Mouse (Mus musculus) forebrain, embryonic 13.5 days (tissue): ENCODE measurements around the gene Cdk4. TPM values are rescaled to one million over a fixed set of nuclear protein-coding genes. Genes with fewer than 3 reads are reported as not detected.
"Not testable (repeated sequence)": the region's sequence is repeated elsewhere in the genome, so short reads cannot be mapped to it uniquely, and the experiment has no call there.

Source experiments
- ATAC-seq: fragments of 200-750 bp; cut with Nextera tagmentation; 2 replicates; pipeline ENCODE4 v1.8.0; 2017
- H3K27ac ChIP-seq: fragments of 300-500 bp; sonication (generic); 2 replicates; pipeline ENCODE4 v1.5.1; 2015; ENCODE audit warnings: inconsistent platforms, mild to moderate bottlenecking, moderate library complexity
- H3K27me3 ChIP-seq: fragments of 300-500 bp; sonication (generic); 2 replicates; pipeline ENCODE4 v1.6.1; 2015; ENCODE audit warnings: mild to moderate bottlenecking, inconsistent platforms
- H3K36me3 ChIP-seq: fragments of 300-500 bp; sonication (generic); 2 replicates; pipeline ENCODE4 v1.6.1; 2015; ENCODE audit warnings: mild to moderate bottlenecking, inconsistent platforms; ENCODE audit not compliant: poor library complexity, severe bottlenecking
- H3K4me1 ChIP-seq: fragments of 300-500 bp; sonication (generic); 2 replicates; pipeline ENCODE4 v1.6.1; 2015; ENCODE audit warnings: inconsistent platforms
- H3K4me2 ChIP-seq: fragments of 300-500 bp; sonication (generic); 2 replicates; pipeline ENCODE4 v1.6.1; 2015; ENCODE audit warnings: inconsistent platforms, mild to moderate bottlenecking, moderate library complexity
- H3K4me3 ChIP-seq: fragments of 300-500 bp; sonication (generic); 2 replicates; pipeline ENCODE4 v1.5.1; 2015; ENCODE audit warnings: mild to moderate bottlenecking, inconsistent platforms
- H3K9ac ChIP-seq: fragments of 300-500 bp; sonication (generic); 2 replicates; pipeline ENCODE4 v1.6.1; 2015; ENCODE audit warnings: mild to moderate bottlenecking, inconsistent platforms
- H3K9me3 ChIP-seq: fragments of 300-500 bp; sonication (generic); replicated peaks from 2 replicates; pipeline ENCODE4 v1.6.1; 2016; ENCODE audit warnings: inconsistent platforms
- WGBS: fragments of 180-500 bp; shearing (Covaris S2); methylation state at CpG from one replicate; pipeline ENCODE4 v1.1.7; 2015; 5-methylcytosine and 5-hydroxymethylcytosine counted together
- polyA plus RNA-seq: library from polyadenylated mRNA; unstranded; fragments of >200 nt; fragmentation: Nextera tagmentation; extraction: Ambion mirVana; gene quantifications from 2 replicates; pipeline ENCODE4 v1.2.1, GENCODE M21; 2015

Gene Cdk4
- polyA plus RNA-seq, 1 experiment from 2014 or later = 2,414 TPM

- 9% methylated on average over 30 of the region's 30 CpGs for WGBS
- ATAC-seq = peak; percentile 76
- peak overlapping the region; percentile 58 for H3K4me3 ChIP-seq
- H3K27me3 ChIP-seq = no peaks in the 10 kb centered on the region
- no peaks in the 10 kb centered on the region for H3K9me3 ChIP-seq
- peaks cover 42% of the 10 kb centered on the region for H3K36me3 ChIP-seq
- peak overlapping the region; percentile 78 for H3K9ac ChIP-seq
- peaks cover 48% of the 10 kb centered on the region for H3K4me1 ChIP-seq
- H3K27ac ChIP-seq = peak overlapping the region; percentile 95
- peak overlapping the region; percentile 97 for H3K4me2 ChIP-seq
These were observed 6.2 kb downstream of the Cdk4 start for GRCm38 (mm10) chr10:127069281-127070189.

- H3K36me3 ChIP-seq = peaks cover 33% of the 10 kb centered on the region
- peak within 1 kb of the TSS; percentile 97 for H3K4me2 ChIP-seq
- H3K4me1 ChIP-seq = peaks cover 39% of the 10 kb centered on the region
- peak; percentile 94 for ATAC-seq
- peak within 1 kb of the TSS; percentile 78 for H3K9ac ChIP-seq
- peak within 1 kb of the TSS; percentile 58 for H3K4me3 ChIP-seq
- peak within 1 kb of the TSS; percentile 95 for H3K27ac ChIP-seq
- no peaks in the 10 kb centered on the region for H3K9me3 ChIP-seq
- H3K27me3 ChIP-seq = no peaks in the 10 kb centered on the region
- 2% methylated on average over 36 of the region's 36 CpGs for WGBS
These were observed 7.1 kb downstream of the Cdk4 start, which contains the start of gene Tspan31 for GRCm38 (mm10) chr10:127070190-127071121. Tspan31 (minus strand) TSS chr10:127070264.

DNA sequence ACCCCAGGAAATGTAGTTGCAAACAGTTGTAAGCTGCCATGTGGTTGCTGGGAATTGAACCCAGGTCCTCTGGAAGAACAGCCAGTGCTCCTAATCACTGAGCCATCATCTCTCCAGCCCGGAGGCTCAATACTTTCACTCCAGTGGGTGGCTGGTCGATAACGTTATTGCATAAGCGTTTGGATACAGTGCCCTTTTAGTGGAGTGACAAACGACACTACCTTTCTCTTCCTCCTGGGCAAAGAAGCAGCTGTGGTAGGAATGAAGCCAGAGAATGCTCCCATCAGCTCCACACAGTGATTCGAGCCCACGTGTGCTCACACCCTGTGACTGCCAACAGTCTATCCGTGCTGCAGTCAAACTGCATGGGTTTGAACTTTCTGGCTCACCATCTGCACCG, 7.9 kb downstream of the Cdk4 start:
- peak overlapping the region; percentile 97 for H3K4me2 ChIP-seq
- 0 out of 2 replicates have a peak, but pooled peaks cover under 1% of the 10 kb centered on the region for H3K27me3 ChIP-seq
- no peaks in the 10 kb centered on the region for H3K9me3 ChIP-seq
- H3K4me1 ChIP-seq = peaks cover 32% of the 10 kb centered on the region
- peak overlapping the region; percentile 58 for H3K4me3 ChIP-seq
- H3K9ac ChIP-seq = peak overlapping the region; percentile 74
- no peak for ATAC-seq
- WGBS = 75% methylated on average over 9 of the region's 9 CpGs
- H3K36me3 ChIP-seq = peaks cover 26% of the 10 kb centered on the region
- no peak overlapping the region for H3K27ac ChIP-seq

DNA sequence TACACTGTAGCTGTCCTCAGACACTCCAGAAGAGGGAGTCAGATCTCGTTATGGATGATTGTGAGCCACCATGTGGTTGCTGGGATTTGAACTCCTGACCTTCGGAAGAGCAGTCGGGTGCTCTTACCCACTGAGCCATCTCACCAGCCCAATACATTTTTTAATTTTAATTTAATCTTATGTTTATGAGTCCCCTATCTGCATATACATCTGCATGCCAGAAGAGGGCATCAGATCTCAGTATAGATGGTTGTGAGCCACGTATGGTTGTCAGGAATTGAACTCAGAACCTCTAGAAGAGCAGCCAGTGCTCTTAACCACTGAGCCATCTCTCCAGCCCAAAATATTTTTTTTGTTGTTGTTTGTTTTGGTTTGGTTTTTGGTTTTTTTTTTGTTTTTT, 8.9 kb downstream of the Cdk4 start:
- not testable (repeated sequence) for H3K27ac ChIP-seq, ATAC-seq, H3K4me3 ChIP-seq, H3K9me3 ChIP-seq, H3K27me3 ChIP-seq, H3K9ac ChIP-seq, H3K4me2 ChIP-seq
- Histone ChIP-seq H3K4me1 (peaks cover 25% of the 10 kb centered on the region), H3K36me3 (peaks cover 15% of the 10 kb centered on the region)
- 89% methylated on average over 4 of the region's 4 CpGs for WGBS

- WGBS = 88% methylated on average over 2 of the region's 2 CpGs
These were observed 9.6 kb downstream of the Cdk4 start for GRCm38 (mm10) chr10:127072969-127073368.

DNA sequence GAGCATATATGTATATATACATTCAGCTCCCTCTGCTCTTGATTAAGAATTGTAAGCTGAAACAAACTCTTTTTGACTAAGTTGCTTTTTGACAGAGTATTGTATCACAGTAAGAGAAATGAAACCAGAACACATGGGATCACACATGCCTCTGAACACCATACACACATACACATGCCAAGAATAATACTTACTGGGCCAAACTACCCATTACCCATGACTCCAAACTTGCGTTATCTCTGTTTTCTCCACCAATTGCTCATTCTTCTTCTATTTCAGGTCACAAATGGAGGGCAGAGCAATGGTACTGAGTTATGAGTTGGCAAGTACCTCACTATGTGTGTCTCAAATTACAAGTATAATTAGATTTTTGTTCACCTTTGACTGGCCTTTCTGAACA, 10.6 kb downstream of the Cdk4 start:
- H3K27me3 ChIP-seq = 0 out of 2 replicates have a peak, but pooled peaks cover 10% of the 10 kb centered on the region
- WGBS = 95% methylated on average over 1 of the region's 1 CpGs

More at GRCm38 (mm10) chr10:127072969-127073368, 9.6 kb downstream of the Cdk4 start:
- H3K9me3 ChIP-seq, H3K4me2 ChIP-seq, H3K4me3 ChIP-seq, H3K27ac ChIP-seq, H3K36me3 ChIP-seq, ATAC-seq, H3K9ac ChIP-seq: not testable (repeated sequence)
- Histone ChIP-seq H3K4me1 (peaks cover 31% of the 10 kb centered on the region), H3K27me3 (0 out of 2 replicates have a peak, but pooled peaks cover 10% of the 10 kb centered on the region)

GRCm38 (mm10) chr10:127075080-127075479, 11.7 kb downstream of the Cdk4 start, which contains the start of gene Agap2:
Agap2 (plus strand) TSS chr10:127075284.
- H3K4me1 ChIP-seq = peaks cover 27% of the 10 kb centered on the region
- H3K9me3 ChIP-seq = no peaks in the 10 kb centered on the region
- 70% methylated on average over 9 of the region's 9 CpGs for WGBS
- no peak within 1 kb of the TSS for H3K27ac ChIP-seq
- ATAC-seq = no peak
- no peak within 1 kb of the TSS for H3K9ac ChIP-seq
- H3K36me3 ChIP-seq = no peaks in the 10 kb centered on the region
- H3K4me2 ChIP-seq = no peak within 1 kb of the TSS
- peaks cover 19% of the 10 kb centered on the region for H3K27me3 ChIP-seq
- H3K4me3 ChIP-seq = no peak within 1 kb of the TSS

More for the DNA sequence above, 10.6 kb downstream of the Cdk4 start:
- Histone ChIP-seq H3K4me3 (no peak overlapping the region), H3K36me3 (no peaks in the 10 kb centered on the region), H3K4me1 (peaks cover 28% of the 10 kb centered on the region), H3K9ac (no peak overlapping the region), H3K27ac (no peak overlapping the region), H3K4me2 (no peak overlapping the region), H3K9me3 (no peaks in the 10 kb centered on the region)
- no peak for ATAC-seq

- no peak overlapping the region for H3K27ac ChIP-seq
- ATAC-seq = no peak
- H3K36me3 ChIP-seq = no peaks in the 10 kb centered on the region
- H3K4me2 ChIP-seq = no peak overlapping the region
- H3K4me1 ChIP-seq = peaks cover 32% of the 10 kb centered on the region
- no peak overlapping the region for H3K9ac ChIP-seq
- H3K27me3 ChIP-seq = peaks cover 25% of the 10 kb centered on the region
- H3K4me3 ChIP-seq = no peak overlapping the region
- no peaks in the 10 kb centered on the region for H3K9me3 ChIP-seq
- 77% methylated on average over 8 of the region's 8 CpGs for WGBS
These were observed 12.3 kb downstream of the Cdk4 start for GRCm38 (mm10) chr10:127075651-127076050.

DNA sequence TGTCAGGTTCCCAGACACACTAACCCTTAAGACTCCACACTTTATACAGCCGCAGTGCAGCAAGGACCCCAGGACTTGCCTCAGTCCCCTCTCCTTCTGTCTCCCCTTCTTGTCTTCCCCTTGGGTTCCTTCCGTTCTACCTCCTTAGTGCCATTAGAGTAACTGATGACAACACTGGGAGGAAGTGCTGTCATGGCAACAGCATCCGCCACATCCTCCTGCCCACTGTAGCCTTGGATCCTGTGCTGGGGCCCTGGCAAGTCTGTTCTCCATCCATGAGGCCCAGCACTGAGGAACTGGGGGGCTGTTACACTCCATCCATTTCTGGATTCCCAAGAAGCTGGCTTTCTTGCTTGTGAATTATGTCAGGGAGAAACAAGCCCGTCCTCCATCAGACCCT, 12.7 kb downstream of the Cdk4 start:
- peaks cover 32% of the 10 kb centered on the region for H3K4me1 ChIP-seq
- H3K27me3 ChIP-seq = peaks cover 29% of the 10 kb centered on the region
- WGBS = 55% methylated on average over 4 of the region's 4 CpGs
- no peaks in the 10 kb centered on the region for H3K36me3 ChIP-seq
- no peak overlapping the region for H3K27ac ChIP-seq
- H3K4me3 ChIP-seq = no peak overlapping the region
- H3K9me3 ChIP-seq = no peaks in the 10 kb centered on the region
- no peak overlapping the region for H3K9ac ChIP-seq
- ATAC-seq = no peak
- no peak overlapping the region for H3K4me2 ChIP-seq

DNA sequence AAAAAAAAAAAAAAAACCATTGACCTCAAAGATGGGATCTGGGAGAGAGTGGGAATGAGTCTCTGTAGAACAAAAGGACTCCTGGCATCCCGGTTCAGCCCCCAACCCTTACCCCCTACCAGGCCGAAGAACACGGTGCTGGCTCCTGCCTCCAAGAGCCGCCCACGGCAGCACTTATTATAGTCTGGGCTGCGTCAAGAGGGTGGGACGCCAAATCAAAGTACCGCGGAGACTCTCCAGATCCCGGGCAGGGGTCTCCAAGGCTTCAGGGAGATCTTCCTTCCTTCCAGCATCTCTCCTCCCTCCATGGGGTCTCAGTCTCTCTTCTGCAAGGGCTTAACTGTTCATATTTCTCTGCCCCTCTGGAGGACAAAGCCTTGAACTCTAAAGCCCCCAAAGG, 14.2 kb downstream of the Cdk4 start:
- peaks cover 43% of the 10 kb centered on the region for H3K27me3 ChIP-seq
- H3K4me3 ChIP-seq = peak overlapping the region; percentile 67
- H3K9ac ChIP-seq = peak overlapping the region; percentile 55
- ATAC-seq = no peak
- no peaks in the 10 kb centered on the region for H3K9me3 ChIP-seq
- no peaks in the 10 kb centered on the region for H3K36me3 ChIP-seq
- WGBS = 2% methylated on average over 10 of the region's 10 CpGs
- H3K4me1 ChIP-seq = peaks cover 42% of the 10 kb centered on the region
- H3K4me2 ChIP-seq = peak overlapping the region; percentile 99
- H3K27ac ChIP-seq = peak overlapping the region; percentile 59

GRCm38 (mm10) chr10:127078001-127078676, 14.8 kb downstream of the Cdk4 start:
- under 1% methylated on average over 12 of the region's 12 CpGs for WGBS
- Histone ChIP-seq H3K9me3 (no peaks in the 10 kb centered on the region), H3K36me3 (no peaks in the 10 kb centered on the region), H3K27me3 (peaks cover 49% of the 10 kb centered on the region), H3K4me1 (peaks cover 46% of the 10 kb centered on the region), H3K4me3 (peak overlapping the region; percentile 67), H3K9ac (peak overlapping the region; percentile 81), H3K27ac (peak overlapping the region; percentile 78), H3K4me2 (peak overlapping the region; percentile 99)
- ATAC-seq = peak; percentile 54
